Mouse (Mus musculus): ENCODE data around the gene Dhrs11.

- TF ChIP-seq GATA1 (IDR thresholded peaks at IDR 0.05; ENCODE audit: low read length), result no peak
- TF ChIP-seq TAL1 (IDR thresholded peaks at IDR 0.05; ENCODE audit: low read length), result no peak
Observed at GRCm38 (mm10) chr11:84774870-84775514, 53.8 kb downstream of the Dhrs11 start.

Data from erythroblast, embryonic 14.5 days (primary cell).